Mouse (Mus musculus) CD4-positive, CD25-positive, alpha-beta regulatory T cell (primary cell): ENCODE results near the gene Me3. TPM values are rescaled to one million over a fixed set of nuclear protein-coding genes. Genes with fewer than 3 reads are reported as not detected.

ENCODE experiments used
- polyA plus RNA-seq: library from polyadenylated mRNA; unstranded; fragments of 100-300 nt; shearing (Covaris generic); gene quantifications from one replicate; pipeline ENCODE4 v1.2.1, GENCODE M21; 2017

Me3 gene
- 0.19 TPM for polyA plus RNA-seq

DNA sequence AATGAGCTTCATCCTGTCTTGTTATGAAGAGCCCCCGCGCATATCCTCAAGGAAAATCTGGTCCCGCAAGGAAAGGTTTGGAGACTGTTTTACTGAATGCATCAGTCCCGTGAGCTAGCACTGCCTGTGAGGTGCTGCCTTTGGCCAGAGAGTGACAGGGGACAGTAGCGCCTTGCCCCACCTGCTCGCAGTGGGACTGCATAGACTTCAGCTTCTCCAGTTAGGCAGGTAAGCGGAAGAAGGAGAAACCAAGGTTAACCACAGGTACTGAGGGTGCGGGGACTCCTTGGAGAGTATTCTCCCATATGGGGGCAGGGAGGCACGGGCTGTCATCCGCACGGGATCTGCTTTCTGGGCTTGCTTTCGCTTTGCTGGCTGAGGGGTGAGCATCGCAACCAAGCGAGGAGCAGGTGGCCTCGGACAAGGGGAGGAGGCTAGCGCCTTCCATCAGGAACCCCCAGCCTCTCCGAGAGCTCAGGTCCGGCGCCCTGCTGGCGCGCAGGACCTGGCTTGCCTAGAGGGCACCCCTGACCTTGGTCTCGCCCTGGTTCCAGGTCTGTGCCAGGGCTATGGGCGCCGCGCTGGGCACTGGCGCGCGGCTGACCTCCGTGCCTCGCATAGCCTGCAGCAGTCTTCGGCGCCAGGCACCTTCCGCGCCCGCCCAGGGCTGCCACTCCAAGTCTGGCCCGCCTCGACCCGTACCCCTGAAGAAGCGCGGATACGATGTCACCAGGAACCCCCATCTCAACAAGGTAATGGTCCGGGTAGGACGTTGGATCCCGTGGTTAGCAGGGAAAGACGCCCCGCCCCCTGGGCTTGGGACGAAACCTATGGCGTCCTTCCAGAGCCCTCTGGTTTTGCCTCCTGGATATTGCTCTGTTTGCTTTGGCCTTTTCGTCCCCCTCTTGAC is at the start of gene Me3:
Gene Me3, plus strand, starts transcription at position 51 of the 910 bp plus-strand sequence.

DNA sequence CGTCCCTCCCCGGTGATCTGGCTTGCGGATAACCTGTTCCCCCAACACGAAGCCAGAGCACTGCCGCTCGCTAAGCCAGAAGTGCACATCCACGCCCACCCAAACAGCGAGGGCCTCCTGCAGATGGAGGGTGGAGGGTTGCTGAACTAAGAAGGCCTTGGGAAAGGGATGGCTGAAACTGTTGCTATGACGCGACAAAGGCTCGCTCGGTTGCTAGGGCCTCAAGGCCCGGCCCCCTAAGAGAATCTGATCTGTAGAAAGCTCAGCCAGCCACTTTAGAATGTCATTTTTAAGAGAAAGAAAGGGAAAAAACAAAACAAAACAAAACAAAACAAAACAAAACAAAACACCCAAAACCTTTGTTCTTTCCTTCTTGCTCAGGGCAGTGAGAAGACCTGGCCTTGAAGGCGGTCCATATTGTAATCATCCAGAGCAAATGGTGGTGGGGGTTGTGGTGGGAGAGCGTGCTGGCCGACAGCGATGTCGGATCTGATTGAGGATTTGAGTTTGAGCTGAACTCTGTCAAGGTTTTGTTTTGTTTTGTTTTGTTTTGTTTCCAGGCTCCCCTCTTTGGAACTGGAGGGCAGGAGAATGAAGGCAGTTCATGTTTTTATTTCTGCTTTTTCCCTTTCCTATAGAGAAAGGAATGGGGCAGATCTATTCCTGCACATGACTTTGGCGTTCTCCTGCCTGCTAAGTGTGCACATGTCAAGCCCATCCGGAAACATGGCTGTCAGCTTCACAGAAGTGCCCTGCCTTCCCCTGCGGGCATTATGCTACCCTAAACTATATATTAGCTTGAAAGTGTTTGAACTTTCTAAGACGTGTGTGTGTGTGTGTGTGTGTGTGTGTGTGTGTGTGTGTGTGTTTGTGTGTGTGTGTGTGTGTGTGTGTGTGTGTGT is 271.5 kb downstream of the Me3 start, which contains the start of gene Ccdc81:
Gene Ccdc81, minus strand, starts transcription at position 188 of the 902 bp plus-strand sequence.

Other genes with a start within 250 kb of the Me3 start
- 39.1 TPM for gene Tmem135, start 228.2 kb upstream of the Me3 start, polyA plus RNA-seq
- not detected for gene Fzd4, start 228.0 kb upstream of the Me3 start, polyA plus RNA-seq
- not detected for gene Prss23, start 105.2 kb upstream of the Me3 start, polyA plus RNA-seq